ENCODE assay signal across 26 mouse cellular contexts in the genomic region with DNA sequence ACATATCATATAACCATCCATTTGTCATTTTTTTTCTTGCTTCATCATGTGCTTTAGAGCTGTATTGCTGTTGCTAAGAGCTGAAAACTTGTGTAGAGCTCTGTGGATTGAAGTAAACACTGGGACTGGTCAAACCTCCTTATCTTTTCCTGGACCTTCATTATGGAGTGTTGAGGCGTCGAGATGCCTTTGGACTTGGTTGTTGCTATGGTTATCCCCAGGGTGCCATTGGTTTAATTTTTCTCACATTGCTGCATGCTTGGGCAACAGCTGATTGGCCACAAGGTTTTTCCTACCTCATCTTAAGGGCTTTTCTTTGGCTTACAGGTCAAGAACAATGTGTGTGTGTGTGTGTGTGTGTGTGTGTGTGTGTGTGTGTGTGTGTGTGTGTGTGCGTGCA.
"Had no signal": no experiment of that assay in that cellular context is flagged by ENCODE, and none has a peak within 500 bp of the region (broad histone marks: within the 10 kb centered on the region; RNA-seq: fewer than 3 reads in every experiment).

No protein-coding gene starts in this region.

- ATAC-seq: forebrain, embryonic 13.5 days; forebrain, embryonic 14.5 days; forebrain, embryonic 15.5 days; forebrain, embryonic 16.5 days; forebrain, postnatal 0 days had no signal

- H3K27ac ChIP-seq: embryonic facial prominence, embryonic 10.5 days; embryonic facial prominence, embryonic 12.5 days; embryonic facial prominence, embryonic 13.5 days; embryonic facial prominence, embryonic 15.5 days; forebrain, embryonic 10.5 days; forebrain, embryonic 12.5 days; forebrain, embryonic 13.5 days; forebrain, embryonic 15.5 days; gastrocnemius, adult 2 months had no signal

- H3K4me2 ChIP-seq: embryonic facial prominence, embryonic 12.5 days; embryonic facial prominence, embryonic 13.5 days; embryonic facial prominence, embryonic 15.5 days; forebrain, embryonic 12.5 days; forebrain, embryonic 13.5 days; forebrain, embryonic 15.5 days had no signal

- H3K9ac ChIP-seq: embryonic facial prominence, embryonic 12.5 days; embryonic facial prominence, embryonic 13.5 days; embryonic facial prominence, embryonic 15.5 days; forebrain, embryonic 12.5 days; forebrain, embryonic 13.5 days; forebrain, embryonic 15.5 days; forebrain, postnatal 0 days had no signal

- H3K36me3 ChIP-seq: embryonic facial prominence, embryonic 10.5 days; embryonic facial prominence, embryonic 12.5 days; embryonic facial prominence, embryonic 13.5 days; embryonic facial prominence, embryonic 15.5 days; forebrain, embryonic 10.5 days; forebrain, embryonic 12.5 days; forebrain, embryonic 15.5 days had no signal

- H3K9me3 ChIP-seq: embryonic facial prominence, embryonic 10.5 days; embryonic facial prominence, embryonic 12.5 days; embryonic facial prominence, embryonic 13.5 days; embryonic facial prominence, embryonic 15.5 days; forebrain, embryonic 10.5 days; forebrain, embryonic 12.5 days; forebrain, embryonic 13.5 days; forebrain, embryonic 15.5 days had no signal

- DNase-seq: cerebellum, adult 8-10 months; cerebellum, adult 9-10 months; cerebellum, adult 9-11 months; cerebellum, postnatal 10 days; cerebellum, postnatal 14 days; cerebellum, postnatal 25 days; cerebellum, postnatal 36 days; embryo, embryonic 11 days; forebrain, postnatal 0 days; gastrocnemius, adult 2 months; gastrocnemius, postnatal 10 days; gastrocnemius, postnatal 14 days; gastrocnemius, postnatal 25 days; gastrocnemius, postnatal 36 days; heart, adult 18-20 months had no signal

- H3K27me3 ChIP-seq: forebrain, embryonic 12.5 days; forebrain, embryonic 15.5 days had no signal

- H3K4me3 ChIP-seq: embryonic facial prominence, embryonic 10.5 days; embryonic facial prominence, embryonic 12.5 days; embryonic facial prominence, embryonic 13.5 days; embryonic facial prominence, embryonic 15.5 days; erythroblast, embryonic 14.5 days; forebrain, embryonic 10.5 days; forebrain, embryonic 12.5 days; forebrain, embryonic 13.5 days; forebrain, embryonic 15.5 days; gastrocnemius, adult 2 months had no signal

- H3K4me1 ChIP-seq: embryonic facial prominence, embryonic 12.5 days; embryonic facial prominence, embryonic 13.5 days; embryonic facial prominence, embryonic 15.5 days; forebrain, embryonic 13.5 days; forebrain, embryonic 15.5 days had no signal
